Comparison of ENCODE assay signal across 11 mouse cellular contexts in the genomic region with DNA sequence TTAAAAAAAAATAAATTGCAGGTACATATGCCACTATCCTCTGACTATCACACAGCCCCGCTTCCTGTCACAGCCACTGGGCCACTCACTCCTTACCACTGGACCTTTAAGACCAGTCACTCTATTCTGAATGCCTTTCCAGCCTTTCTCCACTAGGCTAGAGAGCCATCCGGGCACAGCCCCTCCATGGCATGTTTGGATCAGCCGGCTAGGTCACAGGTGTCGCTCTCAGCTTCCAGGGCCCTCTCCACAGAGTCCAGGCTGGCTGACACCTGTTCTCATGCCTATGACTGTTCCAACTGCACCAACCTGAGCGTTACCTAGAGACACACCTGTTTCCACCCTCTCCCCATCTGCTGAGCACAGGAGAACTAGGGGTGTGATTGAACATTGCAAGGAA. TPM values are rescaled to one million over a fixed set of nuclear protein-coding genes. Genes with fewer than 3 reads are reported as not detected.
DNase-seq lines count a peak whose midpoint lies in the region; ATAC-seq and TF ChIP-seq lines count a peak whose summit lies in the region.
"Had no signal": no experiment of that assay in that cellular context is flagged by ENCODE, and none has a peak within 500 bp of the region (broad histone marks: within the 10 kb centered on the region; RNA-seq: fewer than 3 reads in every experiment).

No protein-coding gene starts in this region.

- no peak overlapping the region for H3K4me3 ChIP-seq in forebrain, embryonic 11.5 days (ENCODE audit: low read depth, low read length)
- H3K4me3 ChIP-seq in forebrain, embryonic 13.5 days = no peak overlapping the region
- peak overlapping the region; percentile 82 for H3K4me3 ChIP-seq in ES-Bruce4 (ENCODE audit: low read depth, low read length)
- H3K4me3 ChIP-seq in liver, embryonic 14.5 days (ENCODE audit: insufficient read depth in 1 of 2, low read depth in 2 of 2, low read length in 2 of 2) = peak overlapping the region in 1 of 2 experiments; percentile 48; a peak in 2 of 4 replicates
- no peak overlapping the region for H3K4me3 ChIP-seq in midbrain, embryonic 16.5 days (ENCODE audit: low read depth, low read length)

- H3K36me3 ChIP-seq in forebrain, embryonic 11.5 days (ENCODE audit: control insufficient read depth, insufficient read depth, low read length) = peaks cover 3% of the 10 kb centered on the region; the same call in 1 of the 2 replicates
- peaks cover 39% of the 10 kb centered on the region for H3K36me3 ChIP-seq in forebrain, embryonic 13.5 days (ENCODE audit: poor library complexity, severe bottlenecking)
- peaks cover 13% of the 10 kb centered on the region for H3K36me3 ChIP-seq in ES-Bruce4 (ENCODE audit: control insufficient read depth, insufficient read depth, low read length, poor library complexity, severe bottlenecking)
- H3K36me3 ChIP-seq in liver, embryonic 14.5 days (replicated peaks; ENCODE audit: control insufficient read depth, insufficient read depth, low read depth) = no peaks in the 10 kb centered on the region; the same call in 1 of the 2 replicates
- H3K36me3 ChIP-seq in midbrain, embryonic 16.5 days (ENCODE audit: control insufficient read depth, insufficient read depth, low read length) = peaks cover 6% of the 10 kb centered on the region

- H3K9me3 ChIP-seq in forebrain, embryonic 11.5 days (ENCODE audit: control insufficient read depth, low read length) = no peaks in the 10 kb centered on the region
- no peaks in the 10 kb centered on the region for H3K9me3 ChIP-seq in forebrain, embryonic 13.5 days (replicated peaks)
- H3K9me3 ChIP-seq in ES-Bruce4 (replicated peaks; ENCODE audit: control insufficient read depth, insufficient read depth, low read length, poor library complexity, severe bottlenecking) = no peaks in the 10 kb centered on the region
- H3K9me3 ChIP-seq in liver, embryonic 14.5 days (ENCODE audit: control insufficient read depth, low read length) = no peaks in the 10 kb centered on the region
- H3K9me3 ChIP-seq in midbrain, embryonic 16.5 days (replicated peaks; ENCODE audit: control insufficient read depth, low read length, poor library complexity, severe bottlenecking) = no peaks in the 10 kb centered on the region

- 51% methylated on average over 5 of the region's 5 CpGs for WGBS in forebrain, embryonic 11.5 days
- WGBS in forebrain, embryonic 13.5 days = 52% methylated on average over 5 of the region's 5 CpGs
- 62% methylated on average over 5 of the region's 5 CpGs for WGBS in liver, embryonic 14.5 days (ENCODE audit: insufficient replicate concordance)
- 52% methylated on average over 5 of the region's 5 CpGs for WGBS in midbrain, embryonic 16.5 days

- H3K9ac ChIP-seq in forebrain, embryonic 11.5 days (ENCODE audit: low read length) = no peak overlapping the region
- no peak overlapping the region for H3K9ac ChIP-seq in forebrain, embryonic 13.5 days
- H3K9ac ChIP-seq in ES-Bruce4 (ENCODE audit: low read depth, poor library complexity, severe bottlenecking) = peak overlapping the region; percentile 64; the same call in 1 of the 2 replicates
- H3K9ac ChIP-seq in liver, embryonic 14.5 days (replicated peaks) = no peak overlapping the region
- H3K9ac ChIP-seq in midbrain, embryonic 16.5 days (ENCODE audit: low read depth, low read length) = no peak overlapping the region

- ATAC-seq in forebrain, embryonic 11.5 days (replicated peaks; ENCODE audit: low FRiP score) = no peak
- no peak for ATAC-seq in forebrain, embryonic 13.5 days
- no peak for ATAC-seq in liver, embryonic 14.5 days (ENCODE audit: insufficient read depth)
- ATAC-seq in midbrain, embryonic 16.5 days = no peak

- H3K4me1 ChIP-seq in forebrain, embryonic 11.5 days (replicated peaks; ENCODE audit: control insufficient read depth, insufficient read depth, low read length) = peaks cover 9% of the 10 kb centered on the region; the same call in 1 of the 2 replicates
- no peaks in the 10 kb centered on the region for H3K4me1 ChIP-seq in forebrain, embryonic 13.5 days
- H3K4me1 ChIP-seq in ES-Bruce4 (ENCODE audit: control insufficient read depth, insufficient read depth, low read length) = peaks cover 10% of the 10 kb centered on the region
- H3K4me1 ChIP-seq in liver, embryonic 14.5 days (replicated peaks; ENCODE audit: control insufficient read depth in 2 of 2, insufficient read depth in 2 of 2, low read length in 1 of 2) = peaks cover 2 to 7% of the 10 kb centered on the region in 2 experiments; a peak in 3 of 4 replicates
- no peaks in the 10 kb centered on the region for H3K4me1 ChIP-seq in midbrain, embryonic 16.5 days (ENCODE audit: control insufficient read depth, insufficient read depth, low read length)

- no peak overlapping the region for H3K4me2 ChIP-seq in forebrain, embryonic 11.5 days (ENCODE audit: low read depth, low read length, severe bottlenecking)
- no peak overlapping the region for H3K4me2 ChIP-seq in forebrain, embryonic 13.5 days
- peak overlapping the region; percentile 55 for H3K4me2 ChIP-seq in liver, embryonic 14.5 days (ENCODE audit: low read depth)
- no peak overlapping the region for H3K4me2 ChIP-seq in midbrain, embryonic 16.5 days (ENCODE audit: low read length)

- H3K27me3 ChIP-seq in forebrain, embryonic 11.5 days (ENCODE audit: control insufficient read depth, insufficient read depth, low read length) = peaks cover 5% of the 10 kb centered on the region
- peaks cover 40% of the 10 kb centered on the region for H3K27me3 ChIP-seq in forebrain, embryonic 13.5 days
- H3K27me3 ChIP-seq in ES-Bruce4 (ENCODE audit: control insufficient read depth, insufficient read depth, low read length, poor library complexity, severe bottlenecking) = no peaks in the 10 kb centered on the region
- H3K27me3 ChIP-seq in liver, embryonic 14.5 days (ENCODE audit: control insufficient read depth, insufficient read depth, low read length) = no peaks in the 10 kb centered on the region
- peaks cover 26% of the 10 kb centered on the region for H3K27me3 ChIP-seq in midbrain, embryonic 16.5 days (ENCODE audit: control insufficient read depth, insufficient read depth, low read depth, low read length)

- TF ChIP-seq EP300 in ES-Bruce4 (IDR thresholded peaks at IDR 0.05; ENCODE audit: insufficient read depth, low read depth, low read length) = no peak
- TF ChIP-seq EP300 in liver, embryonic 14.5 days (IDR thresholded peaks at IDR 0.05; ENCODE audit: low read depth) = no peak

- peak; percentile 50 for DNase-seq in forebrain, embryonic 11.5 days (ENCODE audit: low spot score)
- peak; percentile 58 for DNase-seq in kidney, adult 18-20 months
- no peak for DNase-seq in liver, embryonic 14.5 days (ENCODE audit: low read depth in 3 of 3, low spot score in 3 of 3)
- no peak for DNase-seq in Muller cell, postnatal 12 days (ENCODE audit: inconsistent ontology term)
- DNase-seq in yolk sac, embryonic 10.5 days (ENCODE audit: low spot score) = no peak
- DNase-seq: adrenal gland, postnatal 14 days; embryo, embryonic 11 days; heart, adult 11 months had no signal

- H3K27ac ChIP-seq in forebrain, embryonic 11.5 days (ENCODE audit: low read depth, low read length) = no peak overlapping the region
- H3K27ac ChIP-seq in forebrain, embryonic 13.5 days = no peak overlapping the region
- 0 out of 2 replicates have a peak overlapping the region, but pooled peaks have one; percentile 5 for H3K27ac ChIP-seq in ES-Bruce4 (ENCODE audit: insufficient read depth, low read length)
- no peak overlapping the region for H3K27ac ChIP-seq in liver, embryonic 14.5 days
- no peak overlapping the region for H3K27ac ChIP-seq in midbrain, embryonic 16.5 days (ENCODE audit: low read length)

- TF ChIP-seq POLR2A in ES-Bruce4 (IDR thresholded peaks at IDR 0.05; ENCODE audit: insufficient read depth, low read length) = no peak

- TF ChIP-seq CTCF in ES-Bruce4 (IDR thresholded peaks at IDR 0.05; ENCODE audit: low read depth, low read length) = no peak
- no peak for TF ChIP-seq CTCF in liver, embryonic 14.5 days (IDR thresholded peaks at IDR 0.05; ENCODE audit: low read depth)

RNA-seq across cellular contexts. Expression of gene Prss8, which starts 1.3 kb away (rescaled TPM):
- polyA plus RNA-seq in forebrain, embryonic 11.5 days (2014; fragmentation: Nextera tagmentation; extraction: Ambion mirVana) = 1.8 and 3.1 TPM in 2 replicates
- 0.09 and 0.29 TPM in 2 replicates for polyA plus RNA-seq in forebrain, embryonic 13.5 days (2015; fragmentation: Nextera tagmentation; extraction: Ambion mirVana)
- polyA plus RNA-seq in ES-Bruce4 (2011; ENCODE audit: insufficient read depth, insufficient read length, low read depth, missing spikeins) = 73.0 and 74.5 TPM in 2 replicates
- 8.3 and 12.6 TPM in 2 replicates for polyA plus RNA-seq in liver, embryonic 14.5 days (2012; rRNA removed)
- polyA plus RNA-seq in liver, embryonic 14.5 days (2014; fragmentation: Nextera tagmentation; extraction: Ambion mirVana) = 9.8 and 10.3 TPM in 2 replicates
- polyA plus RNA-seq in midbrain, embryonic 16.5 days (2015; fragmentation: Nextera tagmentation; extraction: Ambion mirVana) = 0.20 and 0.27 TPM in 2 replicates

RNA-seq across cellular contexts. Expression of gene Kat8, which starts 16.3 kb away (rescaled TPM):
- 55.9 and 58.3 TPM in 2 replicates for polyA plus RNA-seq in forebrain, embryonic 11.5 days (2014; fragmentation: Nextera tagmentation; extraction: Ambion mirVana)
- polyA plus RNA-seq in forebrain, embryonic 13.5 days (2015; fragmentation: Nextera tagmentation; extraction: Ambion mirVana) = 49.8 and 51.1 TPM in 2 replicates
- 43.2 and 47.1 TPM in 2 replicates for polyA plus RNA-seq in ES-Bruce4 (2011; ENCODE audit: insufficient read depth, insufficient read length, low read depth, missing spikeins)
- polyA plus RNA-seq in liver, embryonic 14.5 days (2012; rRNA removed) = 9.6 and 13.7 TPM in 2 replicates
- 15.7 and 17.6 TPM in 2 replicates for polyA plus RNA-seq in liver, embryonic 14.5 days (2014; fragmentation: Nextera tagmentation; extraction: Ambion mirVana)
- polyA plus RNA-seq in midbrain, embryonic 16.5 days (2015; fragmentation: Nextera tagmentation; extraction: Ambion mirVana) = 46.9 and 48.3 TPM in 2 replicates

RNA-seq across cellular contexts. Expression of gene Prss36, which starts 17.9 kb away (rescaled TPM):
- polyA plus RNA-seq in forebrain, embryonic 11.5 days (2014; fragmentation: Nextera tagmentation; extraction: Ambion mirVana) = 10.4 and 10.7 TPM in 2 replicates
- polyA plus RNA-seq in forebrain, embryonic 13.5 days (2015; fragmentation: Nextera tagmentation; extraction: Ambion mirVana) = 7.9 and 10.1 TPM in 2 replicates
- polyA plus RNA-seq in ES-Bruce4 (2011; ENCODE audit: insufficient read depth, insufficient read length, low read depth, missing spikeins) = 21.2 and 22.4 TPM in 2 replicates
- 2.0 and 2.3 TPM in 2 replicates for polyA plus RNA-seq in liver, embryonic 14.5 days (2012; rRNA removed)
- 3.0 TPM in 2 replicates for polyA plus RNA-seq in liver, embryonic 14.5 days (2014; fragmentation: Nextera tagmentation; extraction: Ambion mirVana)
- 12.2 and 13.4 TPM in 2 replicates for polyA plus RNA-seq in midbrain, embryonic 16.5 days (2015; fragmentation: Nextera tagmentation; extraction: Ambion mirVana)

RNA-seq across cellular contexts. Expression of gene Bckdk, which starts 24.7 kb away (rescaled TPM):
- 102 and 139 TPM in 2 replicates for polyA plus RNA-seq in forebrain, embryonic 11.5 days (2014; fragmentation: Nextera tagmentation; extraction: Ambion mirVana)
- 80.2 and 91.6 TPM in 2 replicates for polyA plus RNA-seq in forebrain, embryonic 13.5 days (2015; fragmentation: Nextera tagmentation; extraction: Ambion mirVana)
- 77.3 and 81.1 TPM in 2 replicates for polyA plus RNA-seq in ES-Bruce4 (2011; ENCODE audit: insufficient read depth, insufficient read length, low read depth, missing spikeins)
- 28.0 and 29.7 TPM in 2 replicates for polyA plus RNA-seq in liver, embryonic 14.5 days (2012; rRNA removed)
- 68.3 and 76.0 TPM in 2 replicates for polyA plus RNA-seq in liver, embryonic 14.5 days (2014; fragmentation: Nextera tagmentation; extraction: Ambion mirVana)
- polyA plus RNA-seq in midbrain, embryonic 16.5 days (2015; fragmentation: Nextera tagmentation; extraction: Ambion mirVana) = 61.3 and 67.1 TPM in 2 replicates

RNA-seq across cellular contexts. Expression of gene Vkorc1, which starts 33.2 kb away (rescaled TPM):
- polyA plus RNA-seq in forebrain, embryonic 11.5 days (2014; fragmentation: Nextera tagmentation; extraction: Ambion mirVana) = 47.8 and 48.9 TPM in 2 replicates
- 55.8 and 59.5 TPM in 2 replicates for polyA plus RNA-seq in forebrain, embryonic 13.5 days (2015; fragmentation: Nextera tagmentation; extraction: Ambion mirVana)
- polyA plus RNA-seq in ES-Bruce4 (2011; ENCODE audit: insufficient read depth, insufficient read length, low read depth, missing spikeins) = 31.8 and 35.1 TPM in 2 replicates
- polyA plus RNA-seq in liver, embryonic 14.5 days (2012; rRNA removed) = 74.0 and 104 TPM in 2 replicates
- polyA plus RNA-seq in liver, embryonic 14.5 days (2014; fragmentation: Nextera tagmentation; extraction: Ambion mirVana) = 107 and 116 TPM in 2 replicates
- 55.1 and 59.5 TPM in 2 replicates for polyA plus RNA-seq in midbrain, embryonic 16.5 days (2015; fragmentation: Nextera tagmentation; extraction: Ambion mirVana)

Comparison
In these comparisons a context has a peak if more than half of its experiments do, and no peak if none do; other contexts are left out.
1. DNase-seq: peak in forebrain, embryonic 11.5 days (single experiment) and kidney, adult 18-20 months (single experiment); none in liver, embryonic 14.5 days (0 of 3), Muller cell, postnatal 12 days (single experiment) and yolk sac, embryonic 10.5 days (single experiment).